Mouse (Mus musculus) MEL (cell line): ENCODE measurements around the gene Map7d1.

Source experiments
- CTCF ChIP-seq, 3 experiments: IDR thresholded peaks in 2 of 3; conservative IDR thresholded peaks in 1 of 3; 2 replicates each; pipeline ENCODE4 v1.5.1; 2011 to 2012; ENCODE audit warnings: low read length in 3 of 3, low read depth in 2 of 3, mild to moderate bottlenecking in 2 of 3, improper control_type of control experiment in 1 of 3, inconsistent platforms in 1 of 3, mixed read lengths in 1 of 3, moderate library complexity in 1 of 3; ENCODE audit not compliant: control insufficient read depth in 1 of 3, insufficient read depth in 1 of 3, poor library complexity in 1 of 3, severe bottlenecking in 1 of 3
- MAFK ChIP-seq: IDR thresholded peaks from 2 replicates; pipeline ENCODE4 v1.6.1; 2011; ENCODE audit warnings: low read depth, mild to moderate bottlenecking, low read length, improper control_type of control experiment, borderline replicate concordance
- POLR2A ChIP-seq, 2 experiments: IDR thresholded peaks; 2 replicates each; pipeline ENCODE4 v1.6.1; 2011 to 2012; ENCODE audit warnings: low read length in 2 of 2, mild to moderate bottlenecking in 2 of 2, control low read depth in 1 of 2, improper control_type of control experiment in 1 of 2, low read depth in 1 of 2, moderate library complexity in 1 of 2; ENCODE audit not compliant: control insufficient read depth in 1 of 2, insufficient read depth in 1 of 2, poor library complexity in 1 of 2
- SMC3 ChIP-seq: IDR thresholded peaks from 2 replicates; pipeline ENCODE4 v1.6.1; 2011; ENCODE audit warnings: low read depth, low read length, improper control_type of control experiment
- TCF12 ChIP-seq: IDR thresholded peaks from 2 replicates; pipeline ENCODE4 v1.6.1; 2014; ENCODE audit warnings: low read depth, mild to moderate bottlenecking, inconsistent platforms, low read length, improper control_type of control experiment, moderate library complexity

- TF ChIP-seq TCF12 (peak; percentile 40), CTCF (IDR thresholded peaks at IDR 0.05 in 2 of 3, conservative IDR thresholded peaks at IDR 0.05 in 1 of 3; ENCODE audit: control insufficient read depth in 1 of 3, insufficient read depth in 1 of 3, low read depth in 2 of 3, low read length in 3 of 3, poor library complexity in 1 of 3, severe bottlenecking in 1 of 3) (no peak), POLR2A (IDR thresholded peaks at IDR 0.05; ENCODE audit: control insufficient read depth in 1 of 2, insufficient read depth in 1 of 2, low read depth in 1 of 2, low read length in 2 of 2, poor library complexity in 1 of 2) (peak in 1 of 2 experiments; percentile 79; a peak in 3 of 4 replicates), SMC3 (no peak), MAFK (no peak)
These were observed at the start of gene Map7d1 for GRCm38 (mm10) chr4:126256131-126256791.
